Mouse (Mus musculus): Measurements from ENCODE around the gene Hpse2. TPM values are rescaled to one million over a fixed set of nuclear protein-coding genes. Genes with fewer than 3 reads are reported as not detected.

Gene Hpse2
- polyA plus RNA-seq (2014; fragmentation: Nextera tagmentation; extraction: Ambion mirVana), result 2.0 and 2.1 TPM in 2 replicates

DNA sequence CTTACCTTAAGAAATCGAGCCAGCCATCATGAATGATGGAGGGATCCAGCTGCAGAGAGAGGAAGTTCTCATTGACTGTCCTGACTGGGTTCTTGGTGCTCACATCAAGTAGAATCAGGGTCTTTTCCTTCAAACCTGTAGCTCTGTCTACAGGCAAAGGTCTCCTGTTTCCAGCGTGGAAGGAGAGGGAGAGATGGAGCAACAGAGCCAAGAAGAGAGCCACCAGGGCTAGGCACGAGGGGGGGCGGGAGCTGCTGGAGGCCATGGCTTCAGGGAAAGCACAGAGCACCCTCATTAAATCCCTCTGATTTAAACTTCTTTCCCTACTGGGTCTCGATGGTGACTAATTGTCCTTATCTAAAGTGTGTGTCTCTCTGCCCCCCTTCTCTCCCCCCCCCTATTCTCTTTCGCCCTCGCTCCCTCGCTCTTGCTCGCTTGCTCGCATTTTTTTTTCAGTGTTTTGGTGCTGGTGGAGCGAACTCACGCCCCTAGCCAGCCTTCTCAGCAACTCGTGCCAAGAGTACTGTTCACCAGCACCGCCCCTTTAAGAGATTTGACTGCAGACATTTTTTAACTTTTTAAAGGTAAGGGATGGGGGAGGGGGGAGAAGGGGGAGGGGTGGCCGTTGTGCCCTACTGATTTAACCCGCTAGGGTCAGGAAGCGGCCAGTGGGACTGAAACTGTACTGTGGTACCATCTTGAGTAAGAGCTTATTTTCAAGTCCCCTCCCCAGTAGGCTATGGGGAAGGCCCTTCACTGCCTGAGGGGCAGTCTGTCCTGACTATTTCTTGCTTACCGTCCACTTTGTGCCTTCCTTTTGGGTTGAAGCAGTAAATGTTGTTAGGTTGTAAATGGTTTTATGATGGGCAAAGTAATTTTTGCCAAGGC is at the start of gene Hpse2:
Hpse2 (minus strand) TSS at position 339 of the 888 bp plus-strand sequence.
- no peak within 1 kb of the TSS for H3K9ac ChIP-seq (ENCODE audit: low read length)
- H3K4me2 ChIP-seq (ENCODE audit: low read depth), result peak within 1 kb of the TSS; percentile 41
- H3K4me3 ChIP-seq (ENCODE audit: low read depth, low read length), result peak within 1 kb of the TSS; percentile 33
- WGBS, result 2% methylated on average over 18 of the region's 18 CpGs
- peak; percentile 23 for DNase-seq (ENCODE audit: low spot score)
- peaks cover 7% of the 10 kb centered on the region; the same call in 1 of the 2 replicates for H3K4me1 ChIP-seq (ENCODE audit: control insufficient read depth, insufficient read depth, low read length)
- H3K36me3 ChIP-seq (ENCODE audit: control insufficient read depth, insufficient read depth, low read length), result no peaks in the 10 kb centered on the region
- no peak for ATAC-seq (ENCODE audit: insufficient read depth, low FRiP score, low TSS enrichment)
- peaks cover 56% of the 10 kb centered on the region for H3K27me3 ChIP-seq (ENCODE audit: control insufficient read depth, insufficient read depth, low read length)
- no peaks in the 10 kb centered on the region for H3K9me3 ChIP-seq (ENCODE audit: control insufficient read depth, low read length)
- H3K27ac ChIP-seq (ENCODE audit: low read depth, low read length), result no peak within 1 kb of the TSS

GRCm38 (mm10) chr19:43427446-43428224 is 39.5 kb upstream of the Hpse2 start:
- H3K9ac ChIP-seq (ENCODE audit: low read length), result no peak overlapping the region
- no peak overlapping the region for H3K4me2 ChIP-seq (ENCODE audit: low read depth)
- no peak overlapping the region for H3K27ac ChIP-seq (ENCODE audit: low read depth, low read length)
- no peak for ATAC-seq (ENCODE audit: insufficient read depth, low FRiP score, low TSS enrichment)
- no peaks in the 10 kb centered on the region for H3K36me3 ChIP-seq (ENCODE audit: control insufficient read depth, insufficient read depth, low read length)
- DNase-seq (ENCODE audit: low spot score), result no peak
- no peak overlapping the region for H3K4me3 ChIP-seq (ENCODE audit: low read depth, low read length)
- H3K4me1 ChIP-seq (ENCODE audit: control insufficient read depth, insufficient read depth, low read length), result no peaks in the 10 kb centered on the region
- H3K27me3 ChIP-seq (ENCODE audit: control insufficient read depth, insufficient read depth, low read length), result no peaks in the 10 kb centered on the region
- 87% methylated on average over 24 of the region's 24 CpGs for WGBS
- no peaks in the 10 kb centered on the region for H3K9me3 ChIP-seq (ENCODE audit: control insufficient read depth, low read length)

- Histone ChIP-seq H3K9ac (ENCODE audit: low read length) (no peak overlapping the region), H3K4me3 (ENCODE audit: low read depth, low read length) (no peak overlapping the region), H3K27me3 (ENCODE audit: control insufficient read depth, insufficient read depth, low read length) (no peaks in the 10 kb centered on the region), H3K27ac (ENCODE audit: low read depth, low read length) (no peak overlapping the region), H3K9me3 (ENCODE audit: control insufficient read depth, low read length) (no peaks in the 10 kb centered on the region), H3K36me3 (ENCODE audit: control insufficient read depth, insufficient read depth, low read length) (no peaks in the 10 kb centered on the region), H3K4me2 (ENCODE audit: low read depth) (no peak overlapping the region), H3K4me1 (ENCODE audit: control insufficient read depth, insufficient read depth, low read length) (no peaks in the 10 kb centered on the region)
- no peak for ATAC-seq (ENCODE audit: insufficient read depth, low FRiP score, low TSS enrichment)
- no peak for DNase-seq (ENCODE audit: low spot score)
- WGBS, result 80% methylated on average over 2 of the region's 2 CpGs
Measured at GRCm38 (mm10) chr19:43424082-43424481, 35.9 kb upstream of the Hpse2 start.

GRCm38 (mm10) chr19:43420506-43420905 is 32.4 kb upstream of the Hpse2 start:
- H3K9me3 ChIP-seq (ENCODE audit: control insufficient read depth, low read length), result no peaks in the 10 kb centered on the region
- H3K27ac ChIP-seq (ENCODE audit: low read depth, low read length), result no peak overlapping the region
- H3K27me3 ChIP-seq (ENCODE audit: control insufficient read depth, insufficient read depth, low read length), result no peaks in the 10 kb centered on the region
- no peak overlapping the region for H3K4me3 ChIP-seq (ENCODE audit: low read depth, low read length)
- no peak for DNase-seq (ENCODE audit: low spot score)
- no peak overlapping the region for H3K9ac ChIP-seq (ENCODE audit: low read length)
- no peaks in the 10 kb centered on the region for H3K36me3 ChIP-seq (ENCODE audit: control insufficient read depth, insufficient read depth, low read length)
- H3K4me1 ChIP-seq (ENCODE audit: control insufficient read depth, insufficient read depth, low read length), result no peaks in the 10 kb centered on the region
- ATAC-seq (ENCODE audit: insufficient read depth, low FRiP score, low TSS enrichment), result no peak
- no peak overlapping the region for H3K4me2 ChIP-seq (ENCODE audit: low read depth)
- 87% methylated on average over 3 of the region's 3 CpGs for WGBS

DNA sequence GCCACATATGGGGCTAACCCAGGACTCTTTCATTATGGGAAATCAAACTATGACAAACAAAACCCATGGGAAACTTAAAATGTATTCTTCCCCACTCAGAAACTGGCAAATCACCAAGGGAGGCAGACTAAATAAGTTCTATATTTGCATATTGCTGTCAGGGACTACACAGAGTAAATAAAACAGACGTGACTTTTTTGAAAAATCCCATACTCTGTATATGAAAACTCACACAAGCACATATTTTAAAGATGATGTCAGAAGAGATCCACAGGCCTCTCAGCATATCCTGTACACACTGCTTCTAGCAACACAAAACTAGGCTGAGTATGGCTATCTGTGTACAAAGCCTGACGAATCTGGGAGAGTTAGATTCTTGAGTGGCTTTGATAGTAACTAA is 27.4 kb upstream of the Hpse2 start:
- Histone ChIP-seq H3K36me3 (ENCODE audit: control insufficient read depth, insufficient read depth, low read length) (no peaks in the 10 kb centered on the region), H3K9me3 (ENCODE audit: control insufficient read depth, low read length) (no peaks in the 10 kb centered on the region), H3K9ac (ENCODE audit: low read length) (no peak overlapping the region), H3K4me2 (ENCODE audit: low read depth) (no peak overlapping the region), H3K4me3 (ENCODE audit: low read depth, low read length) (no peak overlapping the region), H3K27ac (ENCODE audit: low read depth, low read length) (no peak overlapping the region), H3K27me3 (ENCODE audit: control insufficient read depth, insufficient read depth, low read length) (no peaks in the 10 kb centered on the region), H3K4me1 (ENCODE audit: control insufficient read depth, insufficient read depth, low read length) (no peaks in the 10 kb centered on the region)
- no peak for DNase-seq (ENCODE audit: low spot score)
- 88% methylated on average over 2 of the region's 2 CpGs for WGBS
- ATAC-seq (ENCODE audit: insufficient read depth, low FRiP score, low TSS enrichment), result no peak

GRCm38 (mm10) chr19:43407181-43407580 is 19.0 kb upstream of the Hpse2 start:
- DNase-seq (ENCODE audit: low spot score) (no peak), ATAC-seq (ENCODE audit: insufficient read depth, low FRiP score, low TSS enrichment) (no peak)
- WGBS, result 43% methylated on average over 1 of the region's 1 CpGs
- no peak overlapping the region for H3K9ac ChIP-seq (ENCODE audit: low read length)
- no peaks in the 10 kb centered on the region for H3K9me3 ChIP-seq (ENCODE audit: control insufficient read depth, low read length)
- no peaks in the 10 kb centered on the region for H3K27me3 ChIP-seq (ENCODE audit: control insufficient read depth, insufficient read depth, low read length)
- no peaks in the 10 kb centered on the region for H3K36me3 ChIP-seq (ENCODE audit: control insufficient read depth, insufficient read depth, low read length)
- no peaks in the 10 kb centered on the region for H3K4me1 ChIP-seq (ENCODE audit: control insufficient read depth, insufficient read depth, low read length)
- no peak overlapping the region for H3K27ac ChIP-seq (ENCODE audit: low read depth, low read length)
- H3K4me3 ChIP-seq (ENCODE audit: low read depth, low read length), result no peak overlapping the region
- H3K4me2 ChIP-seq (ENCODE audit: low read depth), result no peak overlapping the region

DNA sequence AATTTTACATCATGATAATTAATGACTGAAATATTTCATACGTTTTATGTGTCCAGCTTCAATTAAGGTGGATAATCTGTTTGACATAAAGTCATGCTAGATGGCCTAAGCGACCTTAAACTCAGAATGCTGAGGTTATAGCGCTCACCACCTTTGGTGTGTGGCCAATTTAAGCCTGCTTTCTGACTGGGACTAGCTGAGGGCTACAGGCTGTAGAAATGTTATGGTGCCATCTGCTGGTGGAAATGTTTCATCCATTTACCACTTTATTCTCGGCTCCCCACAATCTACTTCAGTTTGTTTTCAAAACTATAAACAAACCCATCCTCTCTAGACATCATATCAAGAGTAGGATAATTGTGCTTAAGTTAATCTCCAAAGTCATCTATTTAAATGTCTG is 8.2 kb upstream of the Hpse2 start:
- Histone ChIP-seq H3K4me2 (ENCODE audit: low read depth) (no peak overlapping the region), H3K27ac (ENCODE audit: low read depth, low read length) (no peak overlapping the region), H3K4me3 (ENCODE audit: low read depth, low read length) (no peak overlapping the region), H3K4me1 (ENCODE audit: control insufficient read depth, insufficient read depth, low read length) (no peaks in the 10 kb centered on the region), H3K27me3 (ENCODE audit: control insufficient read depth, insufficient read depth, low read length) (no peaks in the 10 kb centered on the region), H3K36me3 (ENCODE audit: control insufficient read depth, insufficient read depth, low read length) (no peaks in the 10 kb centered on the region), H3K9me3 (ENCODE audit: control insufficient read depth, low read length) (no peaks in the 10 kb centered on the region), H3K9ac (ENCODE audit: low read length) (no peak overlapping the region)
- ATAC-seq (ENCODE audit: insufficient read depth, low FRiP score, low TSS enrichment) (no peak; the same call in 1 of the 2 replicates), DNase-seq (ENCODE audit: low spot score) (peak; percentile 55)
- WGBS, result 6% methylated on average over 4 of the region's 4 CpGs

DNA sequence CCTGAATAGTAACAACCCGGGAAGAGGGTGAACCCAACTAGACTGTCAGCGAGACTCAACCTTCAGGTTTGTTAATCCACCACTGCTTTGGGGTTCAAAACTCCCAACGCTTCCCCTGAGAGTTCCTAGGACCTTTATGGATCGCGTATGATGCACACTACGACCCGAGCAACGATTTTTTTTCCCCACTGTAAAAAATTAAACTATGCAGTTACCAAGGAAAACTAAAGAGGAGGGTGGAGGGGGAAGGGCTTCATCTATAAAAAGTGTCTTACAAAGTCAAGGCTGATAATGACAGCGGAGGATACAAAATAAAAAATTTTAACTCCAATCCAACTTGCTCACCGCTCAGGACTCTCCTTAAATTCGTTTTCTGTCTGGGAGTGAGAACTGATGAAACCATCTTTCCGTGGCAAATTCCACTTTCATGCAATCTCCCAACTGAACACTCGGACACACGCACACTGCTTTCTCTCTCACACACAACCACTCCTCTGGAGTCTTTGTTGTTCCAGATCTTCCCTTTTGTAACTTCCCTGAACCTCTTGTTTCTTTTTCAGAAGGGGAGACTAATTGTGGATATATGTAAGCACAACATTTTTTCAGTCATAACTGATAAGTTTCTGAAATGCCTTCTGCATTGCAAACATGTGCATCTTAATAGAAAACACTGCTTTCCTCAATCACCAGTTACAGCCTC is 934 bp downstream of the Hpse2 start:
- no peak overlapping the region for H3K9ac ChIP-seq (ENCODE audit: low read length)
- peak; percentile 16 for DNase-seq (ENCODE audit: low spot score)
- peaks cover 58% of the 10 kb centered on the region for H3K27me3 ChIP-seq (ENCODE audit: control insufficient read depth, insufficient read depth, low read length)
- peaks cover 7% of the 10 kb centered on the region; the same call in 1 of the 2 replicates for H3K4me1 ChIP-seq (ENCODE audit: control insufficient read depth, insufficient read depth, low read length)
- peak overlapping the region; percentile 41 for H3K4me2 ChIP-seq (ENCODE audit: low read depth)
- ATAC-seq (ENCODE audit: insufficient read depth, low FRiP score, low TSS enrichment), result no peak
- no peak overlapping the region for H3K27ac ChIP-seq (ENCODE audit: low read depth, low read length)
- H3K9me3 ChIP-seq (ENCODE audit: control insufficient read depth, low read length), result no peaks in the 10 kb centered on the region
- under 1% methylated on average over 14 of the region's 14 CpGs for WGBS
- no peaks in the 10 kb centered on the region for H3K36me3 ChIP-seq (ENCODE audit: control insufficient read depth, insufficient read depth, low read length)
- peak overlapping the region; percentile 33 for H3K4me3 ChIP-seq (ENCODE audit: low read depth, low read length)

All from neural tube, embryonic 11.5 days (tissue).